Mouse (Mus musculus): ENCODE results near the gene Snx22. TPM values are rescaled to one million over a fixed set of nuclear protein-coding genes. Genes with fewer than 3 reads are reported as not detected.

Snx22 gene
- polyA plus RNA-seq, 1 experiment from 2014 or later: 0.98 TPM

DNA sequence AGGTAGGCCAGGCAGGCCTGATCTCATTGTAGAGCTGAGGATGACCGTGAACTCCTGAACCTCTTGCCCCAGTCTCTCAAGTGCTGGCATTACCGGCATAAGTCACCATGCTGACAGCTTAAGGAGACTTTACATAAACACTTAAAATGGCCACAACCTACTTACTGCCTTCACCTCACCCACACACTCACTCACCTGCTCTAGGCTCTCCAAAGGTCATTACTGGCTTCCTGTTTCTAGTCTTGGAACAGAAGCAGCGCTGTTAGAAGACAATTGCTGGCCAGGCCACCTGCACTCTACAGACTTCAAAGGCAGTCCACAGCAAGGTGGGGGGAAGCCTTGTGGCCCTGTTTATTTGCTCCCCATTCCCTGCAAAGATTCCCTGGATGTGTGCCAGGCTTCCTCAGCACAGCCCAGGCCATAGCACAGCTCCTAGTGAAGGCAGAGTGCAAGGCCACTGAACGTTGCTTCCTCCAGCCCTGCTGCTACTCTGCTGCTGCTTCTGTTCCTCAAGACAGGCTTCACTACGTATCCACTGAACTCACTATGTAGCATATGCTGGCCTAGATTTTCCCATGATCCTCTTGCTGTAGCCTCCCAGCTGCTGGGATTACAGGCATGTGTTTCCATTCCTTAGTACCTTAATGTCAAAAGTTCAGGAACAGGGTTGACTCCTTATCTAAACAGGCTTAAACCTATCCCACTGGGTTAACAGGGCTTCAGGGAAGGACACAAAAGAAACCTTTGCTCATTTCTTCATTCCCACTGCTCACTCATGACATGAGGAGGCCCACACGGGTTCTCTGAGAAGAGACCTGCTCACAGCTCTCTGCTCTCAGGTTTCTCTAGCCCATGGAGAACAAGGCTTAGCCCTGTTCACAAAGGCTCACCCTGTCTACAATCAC is 22.1 kb upstream of the Snx22 start:
- no peak; the same call in 1 of the 2 replicates for ATAC-seq (replicated peaks; ENCODE audit: insufficient number of reproducible peaks, insufficient read depth, low FRiP score, low read depth)
- Histone ChIP-seq H3K27me3 (no peaks in the 10 kb centered on the region), H3K9ac (no peak overlapping the region), H3K4me2 (no peak overlapping the region), H3K4me3 (no peak overlapping the region), H3K4me1 (replicated peaks) (peaks cover 11% of the 10 kb centered on the region), H3K9me3 (replicated peaks) (no peaks in the 10 kb centered on the region), H3K36me3 (peaks cover 82% of the 10 kb centered on the region), H3K27ac (no peak overlapping the region)
- WGBS: 61% methylated on average over 6 of the region's 6 CpGs

DNA sequence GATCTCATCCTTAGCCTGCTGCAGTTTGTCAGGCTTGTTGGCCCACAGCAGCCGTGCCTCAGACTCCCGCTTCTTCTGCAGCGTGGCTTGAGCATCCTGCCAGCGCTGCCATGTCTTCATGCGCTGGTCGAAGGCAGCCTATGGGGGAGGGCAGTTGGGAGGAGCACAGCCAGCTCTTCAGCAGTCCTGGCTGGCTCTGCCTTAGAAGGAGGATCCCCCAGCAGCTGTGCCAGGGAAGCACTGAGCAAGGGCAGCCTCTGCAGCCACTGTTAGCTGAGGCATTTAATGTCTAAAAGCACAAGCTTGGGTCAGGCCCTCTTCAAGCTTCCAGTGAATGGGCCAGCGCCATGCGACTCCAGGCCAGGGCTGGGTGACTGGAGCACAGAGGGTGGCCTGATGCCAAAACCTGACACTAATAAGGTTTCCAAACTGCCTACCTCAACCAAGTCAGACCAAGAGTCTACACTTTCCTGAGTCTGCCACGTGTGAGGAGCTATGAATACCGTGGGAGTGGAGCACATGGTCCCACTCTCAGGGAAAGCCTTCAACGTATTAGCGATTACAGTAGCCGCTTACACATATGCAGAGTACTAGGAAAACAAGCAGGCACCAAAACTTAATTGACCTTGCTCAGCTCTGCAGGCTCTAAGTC is 21.2 kb upstream of the Snx22 start:
- Histone ChIP-seq H3K4me3 (no peak overlapping the region), H3K9me3 (replicated peaks) (no peaks in the 10 kb centered on the region), H3K36me3 (peaks cover 79% of the 10 kb centered on the region), H3K4me1 (replicated peaks) (peaks cover 11% of the 10 kb centered on the region), H3K9ac (no peak overlapping the region), H3K27me3 (no peaks in the 10 kb centered on the region), H3K27ac (no peak overlapping the region), H3K4me2 (no peak overlapping the region)
- no peak for ATAC-seq (replicated peaks; ENCODE audit: insufficient number of reproducible peaks, insufficient read depth, low FRiP score, low read depth)
- 80% methylated on average over 13 of the region's 13 CpGs for WGBS

DNA sequence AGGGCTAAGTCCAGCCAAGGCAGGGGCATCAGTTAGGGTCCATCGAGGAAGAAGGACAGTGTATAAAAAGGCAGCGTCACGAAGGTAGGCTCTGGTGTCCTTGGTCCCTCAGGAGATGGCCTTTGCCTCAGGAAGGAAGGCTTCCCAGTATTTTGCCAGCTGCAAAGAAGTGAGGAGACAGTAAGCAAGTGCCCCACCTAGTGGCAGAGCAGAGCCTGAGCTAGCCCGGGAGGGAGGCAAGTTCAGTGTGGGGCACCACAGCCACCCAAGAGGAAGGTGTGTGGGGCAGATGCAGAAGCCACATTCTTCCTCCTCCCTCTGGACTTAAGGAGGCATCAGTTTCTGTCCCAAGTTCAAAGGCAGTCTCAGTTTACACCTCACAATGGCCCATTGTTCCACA is 18.9 kb upstream of the Snx22 start:
- H3K4me3 ChIP-seq: no peak overlapping the region

DNA sequence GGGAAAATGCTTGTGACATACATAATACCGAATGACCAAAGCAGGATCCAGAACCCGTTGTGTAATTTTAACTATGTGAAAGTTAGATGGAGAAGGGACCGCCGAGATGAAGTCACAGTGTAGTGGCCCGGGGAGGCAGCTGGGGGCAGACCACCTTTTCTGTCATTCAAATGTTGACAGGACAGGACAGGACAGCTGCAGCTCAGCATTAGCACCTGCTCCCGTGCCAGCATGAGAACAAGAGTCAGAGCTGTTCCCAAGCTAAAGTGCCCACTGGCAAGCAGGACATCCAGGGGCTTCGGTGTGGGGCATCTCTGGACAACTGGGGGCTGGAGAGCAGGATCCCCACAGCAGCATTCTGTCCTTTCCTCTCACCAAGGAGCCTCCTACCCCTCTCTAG is 17.5 kb upstream of the Snx22 start:
- no peaks in the 10 kb centered on the region for H3K9me3 ChIP-seq (replicated peaks)
- no peak for ATAC-seq (replicated peaks; ENCODE audit: insufficient number of reproducible peaks, insufficient read depth, low FRiP score, low read depth)
- H3K9ac ChIP-seq: no peak overlapping the region
- WGBS: 88% methylated on average over 7 of the region's 7 CpGs
- H3K36me3 ChIP-seq: peaks cover 46% of the 10 kb centered on the region
- H3K4me2 ChIP-seq: no peak overlapping the region
- 0 out of 2 replicates have a peak, but pooled peaks cover 7% of the 10 kb centered on the region for H3K4me1 ChIP-seq (replicated peaks)
- H3K27ac ChIP-seq: no peak overlapping the region
- no peak overlapping the region for H3K4me3 ChIP-seq
- no peaks in the 10 kb centered on the region for H3K27me3 ChIP-seq

More for the DNA sequence above, 18.9 kb upstream of the Snx22 start:
- Histone ChIP-seq H3K36me3 (peaks cover 56% of the 10 kb centered on the region), H3K9me3 (replicated peaks) (no peaks in the 10 kb centered on the region), H3K4me1 (replicated peaks) (peaks cover 11% of the 10 kb centered on the region), H3K27me3 (no peaks in the 10 kb centered on the region), H3K4me2 (no peak overlapping the region), H3K9ac (no peak overlapping the region), H3K27ac (no peak overlapping the region)
- WGBS: 45% methylated on average over 4 of the region's 4 CpGs
- ATAC-seq (replicated peaks; ENCODE audit: insufficient number of reproducible peaks, insufficient read depth, low FRiP score, low read depth): no peak

DNA sequence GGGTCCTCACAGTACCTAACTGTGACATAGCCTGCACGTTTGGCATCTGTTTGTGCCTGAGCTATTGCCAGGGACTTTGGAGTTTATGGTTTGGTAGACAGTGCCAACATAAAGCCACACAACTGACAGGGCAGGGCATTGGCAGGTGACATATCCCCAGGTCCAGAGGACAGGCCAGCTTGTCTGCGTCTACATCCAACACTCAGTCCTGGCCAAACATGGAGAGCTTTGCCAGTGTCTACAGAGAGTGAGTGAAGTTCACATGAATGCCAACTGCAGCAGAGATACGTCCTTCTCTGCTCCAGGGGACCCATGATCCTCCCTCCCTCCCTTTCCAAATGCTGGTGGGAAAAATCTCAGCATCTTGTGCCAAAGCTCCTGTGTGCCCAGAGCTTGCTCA is 14.7 kb upstream of the Snx22 start:
- no peak for ATAC-seq (replicated peaks; ENCODE audit: insufficient number of reproducible peaks, insufficient read depth, low FRiP score, low read depth)
- Histone ChIP-seq H3K4me1 (replicated peaks) (no peaks in the 10 kb centered on the region), H3K36me3 (peaks cover 27% of the 10 kb centered on the region), H3K9ac (no peak overlapping the region), H3K4me3 (no peak overlapping the region), H3K4me2 (no peak overlapping the region), H3K27ac (no peak overlapping the region), H3K9me3 (replicated peaks) (no peaks in the 10 kb centered on the region), H3K27me3 (no peaks in the 10 kb centered on the region)
- WGBS: 83% methylated on average over 3 of the region's 3 CpGs

DNA sequence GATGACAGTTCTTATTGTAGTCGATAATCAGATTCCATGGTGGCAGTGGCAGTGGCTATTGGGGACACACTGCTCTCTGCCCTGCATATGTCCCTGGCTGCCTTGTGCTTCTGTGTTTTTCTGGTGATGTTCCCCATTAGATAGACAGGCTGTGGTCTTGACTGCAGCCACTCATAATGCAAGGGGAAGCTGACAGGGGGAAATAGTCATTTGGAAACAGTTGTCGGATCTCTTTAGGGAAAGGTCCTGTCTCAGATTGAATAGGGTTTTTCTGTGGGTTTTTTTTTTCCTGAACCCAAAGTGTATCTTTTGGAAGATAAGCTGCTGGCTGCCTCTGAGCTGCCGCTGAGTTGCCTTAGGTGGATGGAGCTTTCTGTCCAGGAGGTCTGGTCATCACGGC is 12.5 kb upstream of the Snx22 start:
- Histone ChIP-seq H3K4me2 (no peak overlapping the region), H3K4me3 (no peak overlapping the region), H3K27me3 (no peaks in the 10 kb centered on the region), H3K4me1 (replicated peaks) (peaks cover 5% of the 10 kb centered on the region), H3K9me3 (replicated peaks) (no peaks in the 10 kb centered on the region), H3K36me3 (peaks cover 6% of the 10 kb centered on the region; the same call in 1 of the 2 replicates), H3K27ac (no peak overlapping the region), H3K9ac (no peak overlapping the region)
- WGBS: 70% methylated on average over 4 of the region's 4 CpGs
- ATAC-seq (replicated peaks; ENCODE audit: insufficient number of reproducible peaks, insufficient read depth, low FRiP score, low read depth): no peak

DNA sequence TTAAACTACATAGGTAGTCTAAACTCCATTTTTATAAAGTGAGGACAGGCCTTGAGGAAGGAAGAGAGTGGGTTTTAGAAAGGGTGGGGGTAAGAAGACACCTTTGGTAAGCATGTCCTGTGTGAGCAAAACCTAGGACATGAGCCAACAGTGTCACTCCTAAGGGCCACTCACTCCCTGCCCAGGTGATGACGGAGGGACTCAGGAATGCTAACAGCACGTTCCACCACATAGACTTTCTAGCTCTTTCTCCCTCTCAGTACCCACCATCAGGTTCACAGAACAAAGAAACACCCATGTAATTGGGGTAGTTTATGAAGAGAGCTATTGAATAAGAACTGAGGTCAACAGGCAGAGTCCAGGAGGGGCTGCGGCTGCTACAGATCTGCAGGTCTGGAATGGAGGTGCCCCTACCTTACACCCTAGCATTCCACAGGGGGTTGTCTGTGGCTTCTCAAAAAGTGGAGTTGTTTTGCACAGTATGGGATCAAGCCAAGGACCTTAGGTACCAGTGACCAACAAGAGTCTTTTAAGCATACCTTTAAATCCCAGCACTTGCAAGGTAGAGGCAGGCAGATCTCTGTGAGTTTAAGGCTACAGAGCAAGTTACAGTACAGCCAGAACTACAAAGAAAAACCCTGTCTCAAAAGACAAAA is 11.4 kb upstream of the Snx22 start:
- H3K4me2 ChIP-seq: no peak overlapping the region
- no peaks in the 10 kb centered on the region for H3K27me3 ChIP-seq
- no peak overlapping the region for H3K4me3 ChIP-seq
- no peaks in the 10 kb centered on the region for H3K9me3 ChIP-seq (replicated peaks)
- H3K36me3 ChIP-seq: peaks cover under 1% of the 10 kb centered on the region; the same call in 1 of the 2 replicates
- peaks cover 5% of the 10 kb centered on the region for H3K4me1 ChIP-seq (replicated peaks)
- H3K27ac ChIP-seq: no peak overlapping the region
- no peak overlapping the region for H3K9ac ChIP-seq
- WGBS: 60% methylated on average over 3 of the region's 3 CpGs
- ATAC-seq (replicated peaks; ENCODE audit: insufficient number of reproducible peaks, insufficient read depth, low FRiP score, low read depth): no peak

DNA sequence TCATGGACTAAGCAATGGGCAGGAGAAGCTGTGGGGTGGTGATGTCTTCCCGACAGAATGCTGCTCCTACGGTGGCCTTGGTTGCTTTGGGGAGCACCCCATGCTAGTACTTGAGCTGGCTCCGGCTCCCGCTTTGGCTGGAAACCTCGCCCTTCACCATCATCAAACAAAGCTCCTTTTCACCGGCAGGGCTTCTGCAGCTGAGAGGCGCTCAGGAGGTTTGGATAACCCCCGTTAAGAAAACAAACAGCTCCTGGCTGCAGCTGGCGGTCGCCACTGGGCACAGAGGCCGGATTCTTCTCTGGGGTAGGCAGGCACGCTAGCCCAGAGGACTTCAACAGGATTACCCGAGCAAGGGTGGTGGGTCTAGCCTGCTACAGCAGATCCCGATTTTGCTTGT is 9.0 kb upstream of the Snx22 start:
- H3K4me1 ChIP-seq (replicated peaks): peaks cover 5% of the 10 kb centered on the region
- ATAC-seq (replicated peaks; ENCODE audit: insufficient number of reproducible peaks, insufficient read depth, low FRiP score, low read depth): no peak
- no peaks in the 10 kb centered on the region for H3K27me3 ChIP-seq
- 0 out of 2 replicates have a peak overlapping the region, but pooled peaks have one; percentile 8 for H3K4me3 ChIP-seq
- WGBS: 10% methylated on average over 14 of the region's 14 CpGs
- no peak overlapping the region for H3K27ac ChIP-seq
- peak overlapping the region; percentile 14; the same call in 1 of the 2 replicates for H3K9ac ChIP-seq
- H3K4me2 ChIP-seq: peak overlapping the region; percentile 43
- H3K36me3 ChIP-seq: no peaks in the 10 kb centered on the region
- no peaks in the 10 kb centered on the region for H3K9me3 ChIP-seq (replicated peaks)

DNA sequence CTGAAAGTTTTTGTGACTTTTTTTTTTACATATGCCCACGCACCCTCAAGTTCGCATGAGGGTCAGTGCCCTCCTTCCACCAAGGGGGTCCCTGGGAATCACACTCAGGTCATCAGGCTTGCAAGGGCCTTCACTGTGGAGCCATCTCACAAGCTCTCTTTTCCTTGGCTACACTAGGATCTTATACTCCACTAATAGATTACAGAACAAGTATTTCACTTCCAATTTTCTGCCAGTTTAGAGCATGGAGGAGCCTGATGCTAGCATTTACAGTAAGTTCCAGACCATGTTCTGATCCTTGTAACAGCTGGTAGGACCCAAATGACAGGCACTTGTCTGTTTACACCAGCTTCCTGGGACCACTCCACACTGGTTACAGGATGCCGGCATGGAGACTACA is 8.6 kb upstream of the Snx22 start:
- ATAC-seq (replicated peaks; ENCODE audit: insufficient number of reproducible peaks, insufficient read depth, low FRiP score, low read depth): no peak
- Histone ChIP-seq H3K27ac (no peak overlapping the region), H3K9me3 (replicated peaks) (no peaks in the 10 kb centered on the region), H3K27me3 (no peaks in the 10 kb centered on the region), H3K4me1 (replicated peaks) (peaks cover 5% of the 10 kb centered on the region), H3K4me3 (no peak overlapping the region), H3K4me2 (peak overlapping the region; percentile 43; the same call in 1 of the 2 replicates), H3K9ac (peak overlapping the region; percentile 14; the same call in 1 of the 2 replicates), H3K36me3 (no peaks in the 10 kb centered on the region)
- 66% methylated on average over 3 of the region's 3 CpGs for WGBS

DNA sequence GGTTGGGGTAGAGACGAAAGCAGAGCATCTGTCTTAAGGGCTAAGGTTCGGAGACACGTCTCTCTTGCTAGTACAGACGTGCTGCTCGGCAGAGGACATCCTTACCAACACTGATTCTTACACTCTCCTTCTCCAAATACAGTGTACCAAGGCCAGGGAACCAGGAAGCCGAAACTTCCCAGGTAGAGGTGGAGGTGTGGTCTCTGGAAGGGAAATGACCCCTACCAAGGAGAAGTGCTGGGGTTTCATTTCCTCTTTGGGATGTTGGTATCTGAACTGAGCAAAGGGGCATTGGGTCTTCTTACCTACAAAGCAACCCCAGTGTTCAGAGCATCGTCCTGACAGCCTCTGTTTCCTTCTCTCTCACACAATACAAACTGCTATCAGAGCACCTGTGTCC is 3.2 kb upstream of the Snx22 start:
- Histone ChIP-seq H3K9ac (no peak overlapping the region), H3K4me2 (no peak overlapping the region)
- 84% methylated on average over 7 of the region's 7 CpGs for WGBS

DNA sequence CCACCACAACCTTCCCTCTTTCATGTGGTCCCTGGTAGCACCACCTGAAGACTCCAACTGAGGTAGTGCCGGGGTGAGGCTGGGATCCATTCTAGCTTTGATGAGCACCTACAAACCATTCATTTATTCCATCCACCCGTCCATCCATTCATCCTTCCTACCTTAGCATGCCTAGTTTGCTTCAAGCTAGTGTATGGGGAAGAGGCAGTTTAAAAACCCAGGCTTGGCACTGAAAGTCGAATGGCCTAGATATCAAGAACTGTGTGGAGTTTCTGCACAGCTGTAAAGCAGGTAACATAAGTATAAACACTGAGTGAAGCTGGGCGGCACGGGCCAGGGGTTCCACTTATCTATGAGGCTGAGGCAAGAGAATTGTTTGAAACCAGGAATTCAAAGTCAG is 632 bp upstream of the Snx22 start:
- 85% methylated on average over 5 of the region's 5 CpGs for WGBS

More for the DNA sequence above, 3.2 kb upstream of the Snx22 start:
- H3K9me3 ChIP-seq (replicated peaks): no peaks in the 10 kb centered on the region
- ATAC-seq (replicated peaks; ENCODE audit: insufficient number of reproducible peaks, insufficient read depth, low FRiP score, low read depth): no peak
- peaks cover 12% of the 10 kb centered on the region for H3K4me1 ChIP-seq (replicated peaks)
- 0 out of 2 replicates have a peak, but pooled peaks cover 16% of the 10 kb centered on the region for H3K27me3 ChIP-seq
- no peak overlapping the region for H3K27ac ChIP-seq
- no peak overlapping the region for H3K4me3 ChIP-seq
- no peaks in the 10 kb centered on the region for H3K36me3 ChIP-seq

More for the DNA sequence above, 632 bp upstream of the Snx22 start:
- Histone ChIP-seq H3K27me3 (0 out of 2 replicates have a peak, but pooled peaks cover 17% of the 10 kb centered on the region), H3K9ac (no peak overlapping the region), H3K4me3 (no peak overlapping the region), H3K27ac (no peak overlapping the region), H3K36me3 (peaks cover 22% of the 10 kb centered on the region), H3K4me2 (peak overlapping the region; percentile 94; the same call in 1 of the 2 replicates), H3K4me1 (replicated peaks) (peaks cover 12% of the 10 kb centered on the region), H3K9me3 (replicated peaks) (no peaks in the 10 kb centered on the region)
- ATAC-seq (replicated peaks; ENCODE audit: insufficient number of reproducible peaks, insufficient read depth, low FRiP score, low read depth): no peak

Data from heart, embryonic 15.5 days (tissue).